Mouse (Mus musculus) ES-Bruce4 (cell line): ENCODE measurements at regions not wholly inside any gene's neighbourhood (a gene's known extent, or its start where the extent isn't known, plus 50 kb on each side); places are given as distances from the start of the nearest gene placed in this dataset.

Experiments used
- CTCF ChIP-seq: IDR thresholded peaks from one replicate; pipeline ENCODE4 v1.8.1; 2011; ENCODE audit warnings: low read depth, low read length
- POLR2A ChIP-seq: IDR thresholded peaks from one replicate; pipeline ENCODE4 v1.8.1; 2011; ENCODE audit warnings: low read length; ENCODE audit not compliant: insufficient read depth

DNA sequence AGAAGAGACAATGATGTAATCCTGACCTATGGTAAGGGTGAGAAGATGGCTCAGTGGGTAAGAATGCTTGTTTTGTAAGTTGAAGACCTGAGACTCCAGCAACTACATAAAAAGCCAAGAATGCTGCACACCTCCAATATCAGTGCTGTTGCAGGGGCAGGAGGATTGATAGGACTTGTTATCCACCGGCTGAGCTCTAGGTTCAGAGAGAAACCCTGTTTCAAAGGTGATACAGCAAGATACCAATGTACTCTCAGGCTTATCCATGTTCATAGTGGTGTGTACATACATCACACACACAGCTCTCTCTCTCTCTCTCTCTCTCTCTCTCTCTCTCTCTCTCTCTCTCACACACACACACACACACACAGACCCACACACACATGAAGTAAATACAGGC is 256.3 kb upstream of the Fam98a start:
- no peak for TF ChIP-seq CTCF
- no peak for TF ChIP-seq POLR2A
